In the genomic region with DNA sequence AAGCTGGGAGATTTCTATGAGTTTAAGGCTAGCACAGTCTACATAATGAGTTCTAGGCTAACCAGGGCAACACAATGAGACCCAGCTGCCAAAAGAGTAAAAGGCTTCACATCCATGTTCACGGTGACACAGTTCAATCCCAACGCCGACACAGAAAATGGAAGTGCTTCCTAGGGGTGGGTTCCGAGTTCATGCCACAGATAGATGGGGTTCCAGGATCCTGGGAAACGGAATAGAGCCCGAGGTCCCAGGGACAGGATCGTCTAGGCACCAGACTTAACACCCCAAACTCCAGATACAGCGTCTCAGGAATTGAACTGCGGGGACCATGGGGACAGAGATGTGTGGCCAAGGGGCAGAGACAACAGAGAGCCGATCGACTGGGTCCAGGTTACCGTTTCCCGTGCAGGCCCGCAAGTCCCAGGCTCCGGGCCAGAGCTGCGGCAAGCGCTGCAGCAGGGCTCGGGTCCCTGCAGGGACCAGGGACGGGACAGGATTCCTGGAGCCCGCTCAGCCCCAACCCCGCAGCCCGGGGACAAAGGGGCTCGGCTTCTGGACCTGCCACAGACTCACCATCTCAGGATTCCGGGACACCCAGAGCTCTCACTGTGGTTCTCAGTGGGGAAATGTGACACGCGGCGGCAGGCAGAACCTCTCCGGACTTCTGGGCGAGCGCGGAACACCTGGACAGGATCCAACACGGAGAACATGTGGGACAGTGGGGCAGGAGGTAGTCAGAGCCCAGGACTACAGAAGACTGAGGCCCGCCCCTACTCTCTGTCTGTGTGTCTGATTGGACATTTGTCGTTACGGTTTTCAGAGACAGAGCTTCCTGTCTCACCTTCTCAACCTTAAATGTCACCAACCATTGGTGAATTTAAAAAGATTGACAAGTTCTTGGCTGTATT, we compare ENCODE assay signal across 8 mouse cellular contexts. TPM values are rescaled to one million over a fixed set of nuclear protein-coding genes. Genes with fewer than 3 reads are reported as not detected.
DNase-seq lines count a peak whose midpoint lies in the region; ATAC-seq lines count a peak whose summit lies in the region.

A gene (minus strand): TSS at position 712 of the 908 bp plus-strand sequence.

- peak within 1 kb of the TSS; percentile 12; the same call in 1 of the 2 replicates for H3K27ac ChIP-seq in intestine, embryonic 14.5 days (ENCODE audit: low read depth)

- H3K9ac ChIP-seq in intestine, embryonic 14.5 days (ENCODE audit: low read length) = peak within 1 kb of the TSS; percentile 62

- intact Hi-C loops in left cerebral cortex, postnatal 10 days (cut with DNase I) = no loop called here

- H3K36me3 ChIP-seq in intestine, embryonic 14.5 days (ENCODE audit: control insufficient read depth, insufficient read depth, low read length) = peaks cover 9% of the 10 kb centered on the region; the same call in 1 of the 2 replicates

- H3K9me3 ChIP-seq in intestine, embryonic 14.5 days (ENCODE audit: control insufficient read depth, low read length) = peaks cover 11% of the 10 kb centered on the region; the same call in 1 of the 2 replicates

- H3K27me3 ChIP-seq in intestine, embryonic 14.5 days (replicated peaks; ENCODE audit: control insufficient read depth, insufficient read depth, low read length) = no peaks in the 10 kb centered on the region

- H3K4me3 ChIP-seq in intestine, embryonic 14.5 days (ENCODE audit: low read depth, low read length) = peak within 1 kb of the TSS; percentile 52

- 1% methylated on average over 35 of the region's 35 CpGs for WGBS in intestine, embryonic 14.5 days

- ATAC-seq in intestine, embryonic 14.5 days (replicated peaks; ENCODE audit: low FRiP score, low TSS enrichment, low read depth) = peak; percentile 94
- peak; percentile 98 for ATAC-seq in megakaryocyte progenitor cell, adult 5-6 weeks (replicated peaks; ENCODE audit: poor library complexity)

- DNase-seq in adrenal gland, adult 8-10 months = peak; percentile 57
- peak; percentile 84 for DNase-seq in embryo, embryonic 11 days
- peak; percentile 24 for DNase-seq in gastrocnemius, postnatal 25 days
- DNase-seq in intestine, embryonic 14.5 days (ENCODE audit: low spot score) = peak; percentile 83
- DNase-seq in left cerebral cortex, postnatal 10 days (ENCODE audit: extremely low spot score in 1 of 2, low spot score in 2 of 2) = peak; percentile 39 to 74
- DNase-seq in right cerebral cortex, postnatal 25 days = peak; percentile 48
- peak; percentile 80 for DNase-seq in yolk sac, embryonic 10.5 days (ENCODE audit: low spot score)

- no peaks in the 10 kb centered on the region for H3K4me1 ChIP-seq in intestine, embryonic 14.5 days (replicated peaks; ENCODE audit: control insufficient read depth, insufficient read depth, low read length)

- H3K4me2 ChIP-seq in intestine, embryonic 14.5 days (ENCODE audit: low read length) = peak within 1 kb of the TSS; percentile 71

RNA-seq across cellular contexts. Expression of the gene that starts here (rescaled TPM):
- total RNA-seq in adrenal gland, adult 8-10 months (2022) = 1 to 10 TPM in 2 of 4 experiments, under 1 TPM in 2; 0.58 to 1.2 (median 0.87) TPM
- total RNA-seq in gastrocnemius, postnatal 25 days (2021) = not detected
- polyA plus RNA-seq in intestine, embryonic 14.5 days (2014; fragmentation: Nextera tagmentation; extraction: Ambion mirVana) = 5.8 and 5.9 TPM in 2 replicates
- total RNA-seq in left cerebral cortex, postnatal 10 days (2021) = 1 to 10 TPM; 3.7 to 4.2 TPM
- total RNA-seq in megakaryocyte progenitor cell, adult 5-6 weeks (2015) = 6.0 and 7.1 TPM in 2 replicates
- 8.0 and 9.0 TPM in 2 replicates for total RNA-seq in megakaryocyte progenitor cell, adult 5-6 weeks (2017)

Comparison
In these comparisons a context has a peak if more than half of its experiments do, and no peak if none do; other contexts are left out.
1. Peak in every context shown above with its lines: DNase-seq, ATAC-seq, H3K4me3 ChIP-seq and H3K27ac ChIP-seq.
2. Peak in DNase-seq in gastrocnemius, postnatal 25 days; RNA of the gene not detected or under 1 TPM.
3. DNase-seq: peak in every context shown above with its lines; median percentile 84 in embryo, embryonic 11 days; 83 in intestine, embryonic 14.5 days; 80 in yolk sac, embryonic 10.5 days; 57 in adrenal gland, adult 8-10 months; 56 in left cerebral cortex, postnatal 10 days; 48 in right cerebral cortex, postnatal 25 days; 24 in gastrocnemius, postnatal 25 days.